Mouse (Mus musculus): ENCODE measurements at regions not wholly inside any gene's neighbourhood (a gene's known extent, or its start where the extent isn't known, plus 50 kb on each side); places are given as distances from the start of the nearest gene placed in this dataset.
"Not testable (repeated sequence)": the region's sequence is repeated elsewhere in the genome, so short reads cannot be mapped to it uniquely, and the experiment has no call there.

DNA sequence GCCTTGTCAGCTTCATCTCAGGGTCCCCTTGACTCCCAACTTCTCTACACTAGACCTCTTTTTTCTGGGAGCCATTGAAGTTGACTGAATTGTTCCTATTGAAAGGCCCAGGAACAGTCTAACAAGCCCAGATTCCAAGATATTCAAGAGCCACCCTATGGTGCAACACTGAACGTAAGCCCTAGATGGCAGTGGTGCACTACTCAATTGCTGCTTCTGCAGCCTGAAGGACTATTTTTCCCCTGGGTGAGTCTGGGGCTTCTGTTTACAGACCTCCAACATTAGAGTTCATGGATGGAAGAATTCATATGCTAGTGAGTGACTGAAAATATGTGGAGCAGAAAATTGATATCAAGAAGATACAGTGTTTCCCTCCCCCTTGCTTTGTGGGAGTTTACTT, 306.4 kb upstream of the 5730507C01Rik start:
- DNase-seq (ENCODE audit: low spot score) = peak; percentile 3

GRCm38 (mm10) chr12:18216432-18216926, 297.8 kb upstream of the 5730507C01Rik start:
- not testable (repeated sequence) for DNase-seq (ENCODE audit: low spot score)

DNA sequence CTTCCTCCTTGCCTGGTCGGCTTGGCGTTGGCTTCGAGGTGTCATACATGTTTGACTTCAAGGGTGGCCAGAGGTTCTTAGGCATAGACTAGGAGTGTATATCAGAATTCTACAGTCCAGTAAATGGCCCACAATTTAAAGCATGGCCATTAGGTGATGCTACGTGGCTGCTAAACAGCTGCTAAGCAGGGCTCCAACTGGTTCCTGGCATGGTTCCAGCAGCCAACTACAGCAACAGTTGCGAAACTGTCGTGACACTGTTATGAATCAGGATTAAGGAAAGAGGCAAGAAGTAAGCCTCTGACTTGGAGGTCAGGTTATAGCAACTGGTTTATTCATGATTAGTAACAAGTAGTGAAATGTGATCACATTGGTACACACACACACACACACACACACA, 289.8 kb upstream of the 5730507C01Rik start:
- no peak for DNase-seq (ENCODE audit: low spot score)

- no peak for DNase-seq (ENCODE audit: low spot score)
Measured at GRCm38 (mm10) chr12:18226691-18227090, 287.6 kb upstream of the 5730507C01Rik start.

GRCm38 (mm10) chr12:18231896-18232295, 282.4 kb upstream of the 5730507C01Rik start:
- not testable (repeated sequence) for DNase-seq (ENCODE audit: low spot score)

DNA sequence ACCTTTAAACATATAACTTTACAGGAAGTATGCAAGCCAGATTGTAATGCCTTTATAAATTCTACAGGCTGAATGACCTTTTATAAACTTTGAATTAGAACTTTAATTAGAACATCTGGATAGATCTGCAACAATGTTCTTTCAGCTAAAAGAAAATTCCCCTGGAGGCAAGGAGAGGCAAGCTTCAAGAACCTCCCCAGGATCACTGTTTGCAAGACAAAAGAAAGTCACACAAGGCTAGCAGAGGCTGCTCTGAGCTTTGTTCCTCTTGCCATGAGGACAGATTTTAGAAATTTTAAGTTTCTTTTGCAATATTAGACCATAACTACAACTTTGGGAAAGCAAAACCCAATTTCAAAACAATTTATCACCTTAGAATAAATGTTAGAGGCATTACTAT, 278.0 kb upstream of the 5730507C01Rik start:
- not testable (repeated sequence) for DNase-seq (ENCODE audit: low spot score)

DNA sequence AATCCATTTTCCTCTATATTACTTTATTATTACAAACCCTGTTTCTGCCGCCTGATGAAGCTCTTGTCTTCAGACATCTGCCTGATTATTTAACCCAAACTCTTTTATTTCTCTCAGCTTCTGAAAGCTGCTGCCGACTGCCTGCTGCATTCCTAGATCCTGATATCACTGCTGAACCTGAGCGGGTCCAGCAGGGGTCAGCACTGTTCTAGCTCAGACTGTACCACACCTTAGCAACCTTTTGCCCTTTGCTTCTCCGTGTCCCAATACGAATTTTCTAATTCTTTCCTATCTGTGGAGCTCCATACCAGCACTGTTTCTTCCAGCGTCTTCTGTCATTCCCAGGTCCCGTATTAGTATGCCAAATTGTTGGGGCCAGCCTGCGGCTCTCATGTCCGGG, 276.8 kb upstream of the 5730507C01Rik start:
- DNase-seq (ENCODE audit: low spot score) = no peak

All from urinary bladder, postnatal 14 days (tissue).